Mouse (Mus musculus): ENCODE data around the gene Tpst2.
"Not testable (repeated sequence)": the region's sequence is repeated elsewhere in the genome, so short reads cannot be mapped to it uniquely, and the experiment has no call there.

Tpst2 gene

GRCm38 (mm10) chr5:112299399-112299798 is 22.9 kb downstream of the Tpst2 start:
- DNase-seq, result no peak

GRCm38 (mm10) chr5:112300112-112300511 is 23.6 kb downstream of the Tpst2 start:
- no peak for DNase-seq

- no peak for DNase-seq
These were observed 24.3 kb downstream of the Tpst2 start for GRCm38 (mm10) chr5:112300721-112301308.

GRCm38 (mm10) chr5:112301694-112302093 is 25.2 kb downstream of the Tpst2 start:
- no peak for DNase-seq

- no peak for DNase-seq
These were observed 25.8 kb downstream of the Tpst2 start for GRCm38 (mm10) chr5:112302310-112302709.

GRCm38 (mm10) chr5:112305842-112306241 is 29.4 kb downstream of the Tpst2 start:
- DNase-seq, result no peak

- DNase-seq, result no peak
These were observed 36.9 kb downstream of the Tpst2 start for GRCm38 (mm10) chr5:112313222-112313885.

- DNase-seq, result no peak
These were observed 40.0 kb downstream of the Tpst2 start for GRCm38 (mm10) chr5:112316468-112316867.

- no peak for DNase-seq
These were observed 40.8 kb downstream of the Tpst2 start for GRCm38 (mm10) chr5:112317328-112317727.

- not testable (repeated sequence) for DNase-seq
These were observed 42.9 kb downstream of the Tpst2 start for GRCm38 (mm10) chr5:112319343-112319742.

GRCm38 (mm10) chr5:112320379-112320778 is 43.9 kb downstream of the Tpst2 start:
- no peak for DNase-seq

GRCm38 (mm10) chr5:112320936-112321335 is 44.4 kb downstream of the Tpst2 start:
- DNase-seq, result peak; percentile 41

GRCm38 (mm10) chr5:112321376-112321775 is 44.9 kb downstream of the Tpst2 start:
- DNase-seq, result no peak

GRCm38 (mm10) chr5:112323246-112323645 is 46.8 kb downstream of the Tpst2 start:
- DNase-seq, result no peak

- DNase-seq, result no peak
These were observed 48.4 kb downstream of the Tpst2 start for GRCm38 (mm10) chr5:112324637-112325545.

- DNase-seq, result peak; percentile 95
These were observed 49.3 kb downstream of the Tpst2 start, which contains the start of gene Tfip11 for GRCm38 (mm10) chr5:112325546-112326445. TSS of gene Tfip11 (plus strand) at chr5:112326358.

GRCm38 (mm10) chr5:112326446-112327009 is 50.0 kb downstream of the Tpst2 start:
- DNase-seq, result no peak

GRCm38 (mm10) chr5:112327854-112328253 is 51.4 kb downstream of the Tpst2 start:
- DNase-seq, result no peak

- no peak for DNase-seq
These were observed 53.5 kb downstream of the Tpst2 start for GRCm38 (mm10) chr5:112329805-112330564.

GRCm38 (mm10) chr5:112335473-112335872 is 59.0 kb downstream of the Tpst2 start:
- peak; percentile 35 for DNase-seq

GRCm38 (mm10) chr5:112337004-112337403 is 60.5 kb downstream of the Tpst2 start:
- no peak for DNase-seq

Measured in cerebellum, adult 11 months (tissue).